Mouse (Mus musculus): Measurements from ENCODE around the gene Tango6. TPM values are rescaled to one million over a fixed set of nuclear protein-coding genes. Genes with fewer than 3 reads are reported as not detected.

The Tango6 gene
- polyA plus RNA-seq, 1 experiment from 2014 or later, result 8.9 TPM

Other genes starting within 250 kb of the Tango6 start
- not detected in 2 replicates for gene 6030452D12Rik, start 182.5 kb upstream of the Tango6 start, polyA plus RNA-seq (2016; fragmentation: Nextera tagmentation; extraction: Ambion mirVana)
- 39.9 and 41.0 TPM in 2 replicates for gene Cdh3, start 172.2 kb upstream of the Tango6 start, polyA plus RNA-seq (2016; fragmentation: Nextera tagmentation; extraction: Ambion mirVana)
- gene Gm10073, start 109.6 kb upstream of the Tango6 start, polyA plus RNA-seq (2016; fragmentation: Nextera tagmentation; extraction: Ambion mirVana), result 2.8 and 4.1 TPM in 2 replicates
- gene Cdh1, start 79.7 kb upstream of the Tango6 start, polyA plus RNA-seq (2016; fragmentation: Nextera tagmentation; extraction: Ambion mirVana), result 0.87 and 1.4 TPM in 2 replicates
- 0.11 and 0.14 TPM in 2 replicates for gene Has3, start 187.2 kb downstream of the Tango6 start, polyA plus RNA-seq (2016; fragmentation: Nextera tagmentation; extraction: Ambion mirVana)
- 46.6 and 47.0 TPM in 2 replicates for gene Utp4, start 210.6 kb downstream of the Tango6 start, polyA plus RNA-seq (2016; fragmentation: Nextera tagmentation; extraction: Ambion mirVana)